Mouse (Mus musculus): ENCODE data around the gene Mrgbp.

Gene Mrgbp

GRCm38 (mm10) chr2:180581002-180581401 lies at the start of gene Mrgbp:
TSS of gene Mrgbp (plus strand) at chr2:180581304.
- no peak for DNase-seq (ENCODE audit: low spot score in 2 of 2)

GRCm38 (mm10) chr2:180531671-180532385 lies 49.3 kb upstream of the Mrgbp start:
- DNase-seq (ENCODE audit: low spot score in 2 of 2) = no peak

GRCm38 (mm10) chr2:180532386-180532995 lies 48.6 kb upstream of the Mrgbp start:
- DNase-seq (ENCODE audit: low spot score in 2 of 2) = no peak

DNA sequence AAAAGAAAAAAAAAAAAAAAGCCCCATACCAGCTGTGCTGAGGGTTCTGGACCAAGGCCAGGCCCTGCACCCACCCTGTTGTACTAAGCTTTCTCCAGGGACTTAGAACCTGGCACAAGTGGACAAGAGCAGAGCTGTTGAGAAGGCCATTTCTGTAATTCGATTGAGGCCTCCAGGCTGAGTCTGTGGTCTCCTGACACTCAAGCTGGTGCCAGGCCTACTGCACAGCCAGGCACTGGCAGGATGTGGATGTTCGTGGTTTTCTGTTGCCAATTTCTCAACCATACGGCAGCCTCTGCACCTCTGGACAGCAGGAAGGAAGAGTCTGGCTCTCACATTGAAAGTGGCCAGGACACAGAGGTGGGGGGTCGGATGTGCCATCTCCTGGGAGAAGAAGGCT lies 47.9 kb upstream of the Mrgbp start:
- no peak for DNase-seq (ENCODE audit: low spot score in 2 of 2)

- no peak for DNase-seq (ENCODE audit: low spot score in 2 of 2)
Observed at GRCm38 (mm10) chr2:180543675-180544074, 37.4 kb upstream of the Mrgbp start.

- DNase-seq (ENCODE audit: low spot score in 2 of 2) = no peak
Observed at GRCm38 (mm10) chr2:180545046-180545445, 36.1 kb upstream of the Mrgbp start.

- peak; percentile 21 to 27 for DNase-seq (ENCODE audit: low spot score in 2 of 2)
Observed at GRCm38 (mm10) chr2:180547384-180548106, 33.6 kb upstream of the Mrgbp start.

GRCm38 (mm10) chr2:180552340-180552739 lies 28.8 kb upstream of the Mrgbp start:
- no peak for DNase-seq (ENCODE audit: low spot score in 2 of 2)

- DNase-seq (ENCODE audit: low spot score in 2 of 2) = no peak
Observed at GRCm38 (mm10) chr2:180555219-180555618, 25.9 kb upstream of the Mrgbp start.

GRCm38 (mm10) chr2:180556470-180556869 lies 24.6 kb upstream of the Mrgbp start:
- no peak for DNase-seq (ENCODE audit: low spot score in 2 of 2)

- DNase-seq (ENCODE audit: low spot score in 2 of 2) = no peak
Observed at GRCm38 (mm10) chr2:180560245-180560644, 20.9 kb upstream of the Mrgbp start.

GRCm38 (mm10) chr2:180562146-180562545 lies 19.0 kb upstream of the Mrgbp start:
- DNase-seq (ENCODE audit: low spot score in 2 of 2) = no peak

DNA sequence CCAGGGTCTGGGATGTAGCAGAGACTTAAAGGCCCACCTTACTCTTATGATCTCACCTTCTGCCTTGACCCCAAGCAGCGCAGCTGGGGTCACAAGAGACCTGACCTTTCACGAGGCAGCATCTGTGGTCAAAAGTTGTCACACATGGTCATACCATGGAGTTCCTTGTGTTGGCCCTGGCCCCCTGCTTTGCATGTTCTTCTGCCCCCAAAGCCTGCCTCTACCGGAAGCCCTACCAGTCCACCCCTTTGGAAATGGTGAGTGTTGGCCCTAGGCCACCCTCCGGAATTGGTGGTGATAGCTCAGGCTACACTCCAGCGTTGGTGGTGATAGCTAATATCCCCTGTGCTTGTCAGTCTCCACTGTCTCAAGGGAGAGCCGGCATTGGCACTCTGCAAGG lies 17.8 kb upstream of the Mrgbp start:
- DNase-seq (ENCODE audit: low spot score in 2 of 2) = no peak

- no peak for DNase-seq (ENCODE audit: low spot score in 2 of 2)
Observed at GRCm38 (mm10) chr2:180563841-180564240, 17.3 kb upstream of the Mrgbp start.

DNA sequence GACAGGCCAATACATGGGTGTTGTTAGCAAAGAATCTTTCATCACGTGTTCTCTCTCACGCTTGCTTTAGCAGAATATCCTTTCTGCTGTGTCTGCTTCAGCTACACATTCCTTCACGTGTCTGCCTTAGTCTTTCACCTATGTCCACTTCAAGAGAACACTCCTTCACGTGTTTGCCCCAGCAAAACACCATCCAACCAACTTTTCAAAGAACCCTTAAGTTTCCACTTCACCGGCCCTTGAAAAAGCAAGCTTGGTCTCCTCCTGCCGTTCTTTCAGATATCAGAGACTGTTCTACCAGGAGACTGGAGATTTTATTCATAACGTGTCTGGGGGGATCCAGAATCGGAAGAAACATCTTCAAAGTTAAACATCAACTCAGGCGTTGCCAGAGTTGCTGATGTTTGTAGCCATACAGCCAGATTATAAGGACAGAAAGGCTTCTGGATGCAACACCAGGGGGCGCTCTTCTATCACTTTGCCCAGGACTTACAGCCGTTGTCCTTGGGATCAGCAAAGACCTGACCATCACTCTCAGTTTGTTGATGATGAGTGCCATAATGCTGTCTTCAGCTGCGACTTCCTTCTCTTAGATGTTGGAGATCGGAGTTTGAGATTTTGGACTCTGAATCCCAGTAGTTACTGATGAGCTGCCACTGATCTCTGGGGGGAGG lies 14.7 kb upstream of the Mrgbp start:
- no peak for DNase-seq (ENCODE audit: low spot score in 2 of 2)

DNA sequence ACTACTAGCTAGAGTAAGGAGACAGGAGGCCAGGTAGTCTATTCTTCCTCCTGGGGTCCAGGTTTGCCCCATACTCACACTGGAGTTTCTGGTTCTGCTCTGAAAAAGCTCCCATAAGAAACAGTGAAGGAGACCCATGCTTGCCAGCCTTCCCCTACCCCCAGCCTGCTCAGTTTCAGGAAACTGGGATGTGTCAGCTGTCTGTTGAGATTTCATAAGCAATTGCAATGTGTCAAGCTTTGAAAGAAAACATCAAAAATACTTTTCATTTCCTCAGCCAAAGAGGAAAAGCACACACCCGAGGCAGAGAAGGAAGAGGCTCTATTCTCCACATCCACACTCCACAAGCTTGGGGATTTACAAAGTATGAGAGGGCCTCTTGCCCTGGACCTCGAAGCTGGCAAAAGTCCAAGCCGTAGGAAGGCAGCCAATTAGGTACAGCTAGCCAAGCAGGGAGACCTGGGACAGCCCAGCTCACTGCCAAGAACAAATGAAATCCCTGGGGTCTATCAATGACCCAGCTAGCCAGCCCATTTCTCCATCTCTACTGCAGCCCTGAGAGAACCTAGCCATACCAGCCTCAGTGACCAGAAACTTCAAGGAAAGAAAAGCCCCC lies 12.0 kb upstream of the Mrgbp start:
- DNase-seq (ENCODE audit: low spot score in 2 of 2) = no peak

DNA sequence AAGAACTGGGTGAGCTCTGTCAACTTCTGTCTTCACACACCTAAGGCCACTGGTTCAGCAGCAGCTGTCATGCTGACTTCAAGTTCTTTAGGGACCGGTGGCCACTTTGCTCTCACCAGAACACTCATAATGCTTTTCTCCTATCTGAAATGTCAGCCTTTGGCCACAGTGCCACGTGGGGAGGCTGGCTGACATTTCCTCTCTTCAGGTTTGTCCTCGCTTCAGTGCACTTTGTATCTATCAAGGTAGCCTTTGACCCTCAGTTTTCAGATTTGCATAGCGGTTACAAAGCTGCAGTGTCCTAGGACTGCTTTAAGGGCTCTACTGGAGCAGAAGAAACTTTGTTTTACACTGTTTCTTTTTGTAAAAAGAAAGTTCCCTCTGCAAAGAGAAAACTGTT lies 4.6 kb upstream of the Mrgbp start:
- no peak for DNase-seq (ENCODE audit: low spot score in 2 of 2)

DNA sequence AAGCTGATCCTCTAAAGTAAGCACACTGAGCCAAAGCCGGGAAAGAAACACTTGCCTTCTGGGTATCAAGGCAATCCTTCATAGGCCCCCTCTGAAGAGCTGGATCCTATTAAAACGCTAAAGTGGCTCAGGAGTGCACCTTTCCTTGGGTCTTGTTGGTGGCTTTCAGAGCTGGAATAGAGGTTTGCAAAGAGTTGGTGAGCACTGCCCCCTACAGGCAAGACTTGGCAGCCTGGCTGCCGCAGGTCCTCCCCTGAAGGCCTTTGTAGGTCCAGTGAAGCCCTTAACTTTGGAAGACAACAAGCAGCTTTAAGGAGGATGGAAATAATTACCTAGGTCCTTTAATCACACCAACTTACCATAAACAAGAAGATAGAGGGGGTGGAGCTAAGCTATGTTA lies 2.4 kb upstream of the Mrgbp start:
- peak; percentile 77 to 79 for DNase-seq (ENCODE audit: low spot score in 2 of 2)

GRCm38 (mm10) chr2:180582481-180583153 lies 1.5 kb downstream of the Mrgbp start:
- DNase-seq (ENCODE audit: low spot score in 2 of 2) = peak; percentile 97 to 99

DNA sequence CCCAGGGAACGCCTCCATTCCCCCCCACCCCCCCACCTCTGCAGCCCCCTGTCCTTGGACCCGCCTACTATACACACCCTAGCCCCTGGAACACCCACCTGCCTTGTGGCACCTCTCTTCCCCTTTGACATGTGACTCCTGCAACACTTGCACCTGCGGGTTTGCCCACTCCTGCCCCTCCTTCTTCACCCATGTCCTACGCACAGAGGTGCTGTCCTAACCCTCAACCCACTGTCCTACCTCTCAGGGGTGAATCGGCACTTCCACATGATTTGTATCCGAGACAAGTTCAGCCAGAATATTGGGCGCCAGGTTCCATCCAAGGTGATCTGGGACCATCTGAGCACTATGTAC lies 2.0 kb downstream of the Mrgbp start:
- no peak for DNase-seq (ENCODE audit: low spot score in 2 of 2)

DNA sequence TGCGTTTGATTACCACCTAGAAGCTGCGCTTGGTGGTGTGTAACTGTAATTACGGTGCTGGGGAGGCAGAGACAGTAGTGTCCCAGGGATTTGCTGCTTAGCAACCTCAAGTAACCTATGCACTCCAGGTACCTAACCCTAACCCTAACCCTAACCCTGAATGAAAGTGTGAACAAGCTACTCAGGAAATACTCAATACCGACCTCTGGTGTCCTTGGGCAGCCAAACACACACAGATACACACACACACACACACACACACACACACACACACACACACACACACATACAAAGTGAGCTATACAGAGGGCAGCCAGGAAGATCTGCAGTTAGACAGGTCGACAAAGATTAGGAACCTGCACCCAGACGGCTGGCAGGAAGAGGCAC lies 7.6 kb downstream of the Mrgbp start:
- DNase-seq (ENCODE audit: low spot score in 2 of 2) = no peak
